Mouse (Mus musculus) MEL-GATA-1-ER (cell line): ENCODE results near the gene Emp1.

Source experiments
- DNase-seq: peaks from one replicate; pipeline ENCODE4 v3.0.0-alpha.2; 2012; ENCODE audit warnings: low read depth; ENCODE audit errors: extremely low read depth

Emp1 gene

DNA sequence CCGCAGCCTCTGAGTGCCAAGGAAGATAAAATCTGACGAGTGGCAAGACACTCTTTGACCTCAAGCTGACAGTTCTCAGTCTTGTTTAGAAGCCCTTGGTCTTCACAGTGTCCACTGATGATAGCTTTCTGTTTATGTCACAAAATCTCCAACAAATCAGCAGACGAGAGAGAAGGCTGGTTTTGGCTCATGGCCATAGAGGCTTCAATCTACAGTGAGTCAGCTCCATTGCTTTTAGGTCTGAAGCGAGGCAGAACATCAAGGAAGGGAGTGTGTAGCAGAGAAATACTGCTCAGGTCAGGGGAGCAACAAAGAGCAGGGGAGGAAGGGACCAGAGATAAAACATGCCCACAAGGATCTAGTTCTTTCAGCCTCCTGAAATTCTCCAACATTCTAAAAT lies 45.0 kb downstream of the Emp1 start:
- DNase-seq: no peak

DNA sequence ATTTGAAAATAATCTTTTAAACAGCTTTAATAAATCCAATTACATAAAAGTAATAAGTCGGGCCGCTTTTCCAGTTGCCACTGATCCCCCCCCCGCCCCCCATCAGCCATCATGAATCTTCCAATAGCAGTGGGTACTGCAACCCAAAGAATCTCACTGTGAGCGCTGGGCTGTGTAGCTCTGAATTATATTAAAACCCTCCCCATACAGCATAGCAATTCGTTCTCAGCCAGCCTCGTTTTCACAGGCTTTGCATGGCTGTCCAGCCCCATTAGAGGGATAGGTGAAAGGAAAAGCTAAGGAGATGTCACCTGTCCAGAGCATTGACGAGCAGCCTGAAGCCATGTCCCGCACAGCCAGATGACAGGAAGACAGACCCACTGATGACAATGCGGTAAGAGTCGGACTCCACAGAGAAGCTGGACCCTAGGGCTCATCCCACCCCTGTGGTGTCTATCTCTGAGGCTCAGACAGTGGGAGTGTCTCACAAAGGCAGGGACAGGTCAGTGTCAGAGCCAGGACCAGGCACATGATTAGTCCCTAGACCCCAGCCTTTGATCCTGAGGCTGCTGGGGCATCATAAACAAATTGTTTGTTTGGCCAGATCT lies 49.5 kb downstream of the Emp1 start:
- DNase-seq: no peak

DNA sequence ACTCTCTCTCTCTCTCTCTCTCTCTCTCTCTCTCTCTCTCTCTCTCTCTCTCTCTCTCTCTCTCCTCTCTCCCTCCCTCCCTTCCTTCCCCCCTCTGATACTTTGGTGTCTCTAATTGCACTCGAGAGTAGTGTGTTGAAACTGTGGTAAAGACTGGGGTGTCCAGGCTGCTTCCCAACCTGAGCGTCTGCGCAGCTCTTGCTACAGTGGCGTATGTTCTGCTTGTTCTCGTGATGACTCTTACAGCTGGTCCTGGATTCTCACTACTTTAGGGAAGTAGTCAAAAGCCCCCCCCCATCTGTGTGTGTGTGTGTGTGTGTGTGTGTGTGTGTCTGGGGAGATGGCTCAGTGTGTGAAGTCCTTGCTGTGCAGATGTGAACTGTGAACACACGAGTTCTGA lies 50.3 kb downstream of the Emp1 start:
- DNase-seq: no peak

DNA sequence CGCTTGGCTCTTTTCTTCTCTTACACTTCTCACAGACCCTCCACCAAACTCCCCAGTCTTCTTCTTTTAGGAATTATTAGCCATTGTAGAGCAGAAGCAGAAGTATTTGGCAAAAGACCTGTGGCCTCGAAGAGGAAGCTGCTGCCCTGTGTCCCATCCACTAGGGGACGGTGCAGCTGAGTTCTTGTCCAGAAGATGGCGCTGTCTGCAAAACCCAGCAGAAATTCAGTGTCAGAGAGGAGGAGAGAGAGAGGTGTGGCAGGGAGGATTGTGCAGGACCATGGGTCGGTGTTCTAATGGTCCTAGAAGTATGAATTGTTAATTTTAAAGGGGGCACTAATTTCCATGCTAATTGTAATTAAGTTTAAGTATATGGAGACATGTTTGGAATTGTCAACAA lies 55.1 kb downstream of the Emp1 start:
- DNase-seq: peak; percentile 82

DNA sequence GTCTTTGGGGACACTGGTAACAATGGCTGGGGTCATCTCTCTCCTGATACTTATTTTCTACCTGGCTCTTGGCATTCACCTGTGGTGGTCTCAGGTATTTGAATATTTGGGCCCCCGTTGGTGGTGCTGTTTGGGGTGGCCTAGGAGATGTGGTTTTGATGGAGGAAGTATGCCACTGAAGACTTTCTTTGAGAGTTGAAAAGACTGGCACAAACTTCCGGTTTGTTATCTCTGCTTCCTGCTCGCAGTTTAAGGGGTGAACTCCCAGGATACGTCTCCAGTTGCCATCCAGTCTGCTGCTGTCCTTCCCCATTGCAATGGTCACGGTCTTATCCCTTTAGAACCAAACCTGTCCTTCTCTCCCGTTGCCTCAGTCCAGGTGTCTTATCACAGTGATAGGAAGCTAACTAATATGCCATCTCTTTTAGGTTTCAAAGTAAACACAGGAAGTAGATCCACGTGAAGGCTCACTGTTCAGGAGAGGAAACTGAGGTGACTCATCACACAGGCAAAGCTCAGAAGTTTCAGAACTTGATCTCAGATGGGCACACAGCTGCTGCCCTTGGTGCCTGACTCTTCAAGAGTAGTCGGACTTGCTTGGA lies 56.0 kb downstream of the Emp1 start:
- no peak for DNase-seq

DNA sequence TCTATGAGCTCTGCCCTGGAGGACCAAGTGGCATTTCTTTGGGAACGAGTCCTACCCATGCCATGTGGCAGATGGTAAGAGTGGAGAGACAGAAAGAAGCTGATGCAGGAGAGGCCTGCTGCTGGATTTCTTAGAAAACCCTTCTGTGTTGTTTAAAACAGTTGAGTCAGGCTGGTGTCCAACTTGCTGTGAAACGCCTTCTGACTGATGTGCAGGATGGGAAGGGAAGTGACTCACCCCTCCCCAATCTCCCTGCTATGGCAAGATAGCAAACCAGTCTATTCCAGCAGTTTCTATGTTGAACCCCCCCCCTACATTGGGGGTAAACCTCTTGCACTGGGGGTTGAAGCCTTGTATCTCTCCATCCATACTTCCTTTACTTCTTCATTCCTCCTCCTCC lies 65.9 kb downstream of the Emp1 start:
- DNase-seq: peak; percentile 94

DNA sequence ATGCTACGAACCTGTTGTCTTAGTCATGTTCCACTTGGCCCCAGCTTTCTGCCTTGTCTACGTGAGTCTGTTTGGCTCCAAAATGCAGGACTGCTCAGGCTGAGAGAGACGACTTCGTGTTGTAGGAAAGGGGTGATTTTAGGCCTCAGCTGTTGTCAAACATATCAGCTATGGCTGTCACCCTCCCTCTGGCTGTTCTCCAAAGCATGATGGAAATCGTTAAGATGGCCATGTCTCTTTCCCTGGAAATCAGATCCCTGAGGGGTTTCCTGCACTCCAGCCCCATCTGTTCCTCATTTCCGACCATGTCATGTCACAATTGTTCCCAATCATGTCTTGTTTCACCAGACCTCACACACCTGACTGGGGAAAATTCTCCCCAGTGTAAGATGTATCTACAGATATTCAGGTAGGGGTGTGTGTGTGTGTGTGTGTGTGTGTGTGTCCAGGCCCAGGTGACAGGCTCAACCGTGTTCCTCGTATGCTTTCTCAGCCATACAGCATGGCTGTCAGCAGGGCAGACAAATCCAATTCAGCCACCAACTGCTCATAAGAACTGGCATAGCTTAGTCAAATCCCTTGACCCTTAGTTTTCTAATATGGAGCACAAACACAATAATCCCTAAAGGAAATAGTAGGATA lies 67.0 kb downstream of the Emp1 start:
- DNase-seq: no peak

DNA sequence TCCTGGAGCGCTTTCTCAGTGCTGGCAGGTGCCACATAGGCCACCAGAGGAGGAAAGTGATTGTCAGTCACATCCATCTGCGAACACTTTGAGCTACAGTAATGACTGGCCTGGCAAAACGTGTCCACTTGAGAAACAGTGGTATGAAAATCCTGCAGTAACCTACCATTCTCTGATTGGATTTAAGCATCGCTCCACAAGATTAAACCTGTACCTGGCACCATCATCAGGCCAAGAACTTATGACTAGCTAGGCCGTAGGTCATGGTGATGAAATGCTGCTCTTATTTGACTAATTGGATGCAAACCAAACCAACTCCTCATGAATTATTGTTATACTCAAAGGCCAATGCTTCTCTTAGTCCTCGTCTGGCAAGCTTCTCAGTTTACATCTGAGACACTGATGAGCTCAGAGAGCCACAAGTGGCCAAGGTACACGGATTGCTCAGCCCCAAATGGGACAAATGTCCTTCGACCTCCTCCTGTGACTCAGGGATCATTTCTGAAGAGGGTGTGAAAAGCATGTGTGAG lies 68.2 kb downstream of the Emp1 start:
- DNase-seq: no peak
